Mouse (Mus musculus) cerebellum, adult 2 months (tissue): ENCODE data around the gene Dscaml1.

Experiments
- CTCF ChIP-seq: fragments of 200-500 bp; IDR thresholded peaks from 2 replicates; pipeline ENCODE4 v1.5.1; 2011; ENCODE audit warnings: low read depth, mild to moderate bottlenecking, control low read depth, low read length, moderate library complexity, borderline replicate concordance; ENCODE audit not compliant: insufficient read depth
- POLR2A ChIP-seq: fragments of 200-500 bp; IDR thresholded peaks from 2 replicates; pipeline ENCODE4 v1.6.1; 2011; ENCODE audit warnings: low read length, control low read depth, borderline replicate concordance; ENCODE audit not compliant: insufficient read depth

DNA sequence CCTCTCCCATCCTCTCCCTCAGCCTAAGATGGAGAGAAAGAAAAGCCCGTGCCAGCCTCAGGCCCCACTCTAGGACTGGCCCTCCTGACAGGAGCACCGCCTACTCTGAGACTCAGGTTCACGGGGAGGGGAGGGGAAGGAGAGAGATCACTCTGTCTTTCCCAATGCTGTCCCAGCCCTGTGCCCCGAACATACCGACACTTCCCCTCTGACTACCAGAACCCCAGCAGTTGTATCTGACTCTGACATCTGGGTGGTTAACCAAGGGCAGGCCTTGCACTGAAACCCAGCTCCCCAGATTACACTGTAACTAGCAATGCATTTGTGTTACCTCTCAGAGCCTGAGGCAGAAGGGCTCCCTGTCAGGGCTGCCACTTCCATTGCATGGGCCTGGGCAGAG is 362.0 kb downstream of the Dscaml1 start:
- TF ChIP-seq CTCF = no peak
- TF ChIP-seq POLR2A = no peak
